Mouse (Mus musculus) c-Kit-positive CD71-negative TER-119-negative erythroid progenitor cells, embryonic 14.5 days (primary cell): Measurements from ENCODE around the gene Smarcb1.

Experiments
- DNase-seq: peaks from one replicate; pipeline ENCODE4 v3.0.0-alpha.2; 2013; ENCODE audit warnings: low read depth

Gene Smarcb1

GRCm38 (mm10) chr10:75932891-75933290 lies 11.5 kb upstream of the Smarcb1 start, which contains the start of gene Chchd10:
Chchd10 (plus strand) TSS chr10:75933130.
- DNase-seq: no peak

DNA sequence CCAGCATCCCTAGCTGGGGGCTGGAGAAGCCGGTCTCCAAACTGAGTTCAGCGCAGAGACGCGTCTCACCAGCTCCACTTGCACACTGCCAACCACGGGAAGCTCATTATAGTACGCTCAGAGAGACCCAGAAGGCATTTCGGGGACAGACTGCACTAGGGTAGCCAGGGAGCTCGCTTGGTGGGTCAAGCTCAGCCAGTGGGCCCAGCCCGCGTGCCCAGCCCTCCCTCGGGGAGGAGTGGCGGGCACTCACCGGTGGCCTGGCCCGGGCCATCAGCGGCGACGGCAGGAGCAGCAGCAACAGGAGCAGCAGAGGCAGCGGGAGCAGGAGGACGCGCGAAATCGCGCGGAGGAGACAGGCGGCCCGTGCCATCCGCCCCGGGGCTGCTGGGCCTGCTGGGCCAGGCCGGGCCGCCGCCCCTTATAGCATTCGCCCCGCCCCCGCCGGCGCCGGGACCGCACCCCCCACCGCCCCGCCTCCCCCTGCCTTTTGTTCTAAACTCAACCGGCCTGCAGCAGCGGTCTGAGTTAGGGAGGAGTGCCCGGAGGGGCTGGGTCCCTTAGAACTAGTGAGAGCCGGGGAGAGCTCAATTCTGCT lies 10.8 kb upstream of the Smarcb1 start:
- DNase-seq: no peak

DNA sequence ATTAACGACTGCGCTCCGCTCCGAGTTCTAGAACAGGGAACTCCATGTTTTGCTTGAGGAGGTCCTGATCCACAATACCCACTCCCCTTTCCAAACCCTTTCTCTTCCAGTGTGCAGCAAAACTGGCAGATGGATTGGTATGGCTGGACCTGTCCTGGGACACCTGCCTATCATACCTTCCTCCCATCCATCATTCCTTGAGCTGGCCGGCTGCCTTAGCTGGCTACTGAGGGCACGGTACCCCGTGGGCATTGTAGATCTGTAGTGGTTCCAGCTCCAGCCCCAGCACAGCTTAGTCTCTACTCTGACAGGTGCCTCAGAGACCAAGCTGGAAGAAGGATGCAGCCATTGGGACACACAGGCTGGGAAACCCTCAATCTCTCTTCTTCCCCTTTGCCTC lies 9.9 kb upstream of the Smarcb1 start:
- no peak for DNase-seq

DNA sequence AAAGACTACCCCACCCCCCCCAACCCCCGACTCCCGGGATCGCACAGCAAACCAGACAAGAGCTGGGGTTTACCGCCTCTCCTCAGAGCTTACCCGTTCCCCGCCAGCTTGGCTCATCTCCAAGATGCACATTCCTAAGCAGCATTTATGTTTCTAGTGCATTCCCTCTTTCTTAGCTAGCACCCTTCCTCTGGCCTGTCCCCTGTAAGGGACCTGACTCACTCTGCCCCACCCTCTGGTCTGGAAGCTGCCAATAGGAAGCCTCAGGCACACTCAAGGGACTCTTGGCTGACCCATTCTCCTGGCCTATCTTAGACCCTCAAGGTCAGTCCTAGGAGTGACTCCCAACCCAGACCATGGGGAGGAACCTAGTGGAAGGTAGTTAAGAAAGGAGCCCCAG lies 8.9 kb upstream of the Smarcb1 start:
- no peak for DNase-seq

DNA sequence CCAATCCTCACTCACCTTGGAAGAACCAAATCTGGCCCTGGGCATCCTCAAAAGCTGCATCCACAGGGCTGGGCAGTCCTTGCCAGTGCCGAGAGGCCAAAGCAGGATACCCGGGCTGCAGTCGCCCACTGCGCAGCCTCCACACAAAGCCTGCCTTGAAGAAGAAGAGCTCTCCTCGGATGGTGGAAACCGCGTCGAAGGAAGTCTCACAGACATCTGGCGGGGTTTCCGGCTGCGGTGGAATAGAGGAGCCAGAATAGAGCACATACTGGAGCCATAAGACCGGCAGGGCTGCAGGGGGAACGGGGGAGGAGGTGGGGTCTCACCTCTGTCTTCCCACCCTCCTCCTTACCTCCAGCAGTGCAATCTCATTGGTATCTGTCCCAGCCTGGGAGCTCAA lies 5.0 kb upstream of the Smarcb1 start:
- no peak for DNase-seq

DNA sequence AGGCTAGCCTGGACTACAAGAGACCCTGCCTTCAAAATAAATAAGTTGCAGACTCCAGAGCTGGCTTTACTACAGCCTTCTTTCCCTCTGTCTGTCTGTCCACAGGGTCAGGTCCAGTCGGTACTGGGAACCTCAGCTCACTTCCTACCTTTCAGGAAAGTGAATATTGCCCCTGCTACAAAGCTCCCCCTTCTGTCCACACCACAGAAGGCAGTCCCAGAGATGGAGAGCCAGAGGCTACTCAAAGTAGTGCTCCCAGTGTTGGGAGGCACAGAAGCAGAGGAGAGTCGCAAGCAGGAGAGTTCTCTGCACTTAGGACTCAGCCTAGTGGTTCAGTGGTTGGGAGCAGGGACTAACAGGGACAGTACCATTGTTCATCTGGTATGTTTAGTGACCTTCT lies 2.9 kb upstream of the Smarcb1 start:
- DNase-seq: no peak

GRCm38 (mm10) chr10:75921726-75922560 lies 526 bp upstream of the Smarcb1 start:
- DNase-seq: no peak

DNA sequence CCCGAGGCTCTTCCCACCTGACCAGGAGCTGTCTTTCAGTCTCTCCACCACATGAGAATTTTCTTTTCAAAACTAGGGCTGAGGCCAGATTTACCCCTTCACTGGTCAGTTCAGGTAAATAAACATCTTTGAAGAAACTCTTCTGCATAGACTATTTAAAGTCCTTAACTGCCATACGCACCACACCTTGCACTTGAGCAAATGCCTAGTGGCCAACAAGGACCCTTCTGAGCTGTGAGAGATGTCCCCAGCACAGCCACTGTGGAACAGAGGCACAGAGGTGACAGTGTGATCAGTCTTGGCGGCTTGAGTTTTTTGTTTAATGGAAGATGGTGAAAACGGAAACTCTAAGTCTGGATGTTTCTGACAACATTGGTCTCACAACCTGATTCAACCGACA lies 2.4 kb downstream of the Smarcb1 start:
- no peak for DNase-seq

DNA sequence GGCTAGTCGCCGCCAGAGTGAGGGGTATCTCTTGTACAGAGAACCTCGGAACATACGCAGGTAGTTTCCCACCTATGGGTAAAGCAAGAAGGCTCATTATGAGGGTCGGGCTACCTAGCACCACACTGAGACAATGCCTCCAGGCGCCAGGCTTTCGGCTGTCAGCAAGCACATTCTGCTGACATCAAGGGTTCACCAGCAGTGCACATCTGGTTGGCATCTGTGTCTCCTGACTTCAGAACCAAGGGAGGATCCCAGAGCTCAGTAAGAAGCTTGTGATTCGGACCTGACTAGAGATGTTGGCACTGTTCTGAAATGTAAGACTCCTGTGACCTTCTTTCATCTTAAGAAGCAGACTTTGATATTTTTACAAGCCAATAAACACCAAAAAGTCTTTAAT lies 4.6 kb downstream of the Smarcb1 start:
- DNase-seq: no peak

- DNase-seq: no peak
Measured at GRCm38 (mm10) chr10:75915557-75915956, 5.9 kb downstream of the Smarcb1 start.

DNA sequence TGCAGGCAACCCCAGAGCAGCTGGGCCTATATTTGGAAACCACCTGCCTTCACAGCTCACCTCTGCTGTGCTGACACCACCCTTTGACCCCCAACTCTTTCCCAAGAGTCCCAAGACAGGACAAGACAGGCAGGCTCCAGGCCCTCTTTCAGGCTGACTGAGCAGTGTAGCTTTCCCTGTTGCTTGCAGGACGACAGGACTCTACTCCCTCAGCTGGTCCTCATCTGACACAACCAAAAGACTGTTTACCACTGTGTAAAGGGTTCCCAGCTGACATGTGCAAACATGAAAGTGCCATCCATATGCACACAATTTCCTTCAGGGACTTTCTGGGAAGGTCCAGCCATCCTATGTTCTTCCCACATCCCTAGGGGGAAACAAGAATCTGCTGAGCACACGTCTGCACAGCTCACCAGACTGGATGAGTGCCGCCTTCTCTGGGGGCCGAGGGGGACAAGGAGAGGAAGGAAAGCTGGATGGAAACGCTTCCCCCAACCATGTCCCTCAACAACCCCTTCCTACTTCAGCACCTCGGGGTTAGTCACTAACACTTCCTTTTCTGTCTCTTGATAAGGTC lies 8.3 kb downstream of the Smarcb1 start:
- DNase-seq: no peak

GRCm38 (mm10) chr10:75910698-75911097 lies 10.7 kb downstream of the Smarcb1 start:
- DNase-seq: no peak

DNA sequence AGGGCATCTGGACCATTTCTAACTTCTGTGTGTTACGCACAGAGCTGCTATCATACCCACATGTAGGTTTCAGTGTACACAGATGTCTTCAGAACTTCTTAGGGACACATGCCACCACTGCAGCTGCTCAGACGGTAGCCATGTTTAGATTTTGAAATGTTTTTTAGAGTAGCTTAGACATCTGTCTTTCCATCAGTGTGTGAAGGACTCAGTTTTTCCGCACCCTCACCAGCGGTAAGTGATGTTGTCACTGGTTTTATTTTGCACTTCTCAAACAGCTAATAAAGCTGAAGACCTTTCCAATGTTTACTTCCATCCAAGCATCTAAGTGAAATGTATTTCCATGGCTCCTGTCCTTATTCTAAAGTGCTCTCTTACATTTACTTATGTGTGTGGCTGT lies 14.5 kb downstream of the Smarcb1 start:
- DNase-seq: no peak

GRCm38 (mm10) chr10:75904391-75904790 lies 17.0 kb downstream of the Smarcb1 start:
- no peak for DNase-seq

- DNase-seq: no peak
Measured at GRCm38 (mm10) chr10:75898846-75899245, 22.6 kb downstream of the Smarcb1 start.

DNA sequence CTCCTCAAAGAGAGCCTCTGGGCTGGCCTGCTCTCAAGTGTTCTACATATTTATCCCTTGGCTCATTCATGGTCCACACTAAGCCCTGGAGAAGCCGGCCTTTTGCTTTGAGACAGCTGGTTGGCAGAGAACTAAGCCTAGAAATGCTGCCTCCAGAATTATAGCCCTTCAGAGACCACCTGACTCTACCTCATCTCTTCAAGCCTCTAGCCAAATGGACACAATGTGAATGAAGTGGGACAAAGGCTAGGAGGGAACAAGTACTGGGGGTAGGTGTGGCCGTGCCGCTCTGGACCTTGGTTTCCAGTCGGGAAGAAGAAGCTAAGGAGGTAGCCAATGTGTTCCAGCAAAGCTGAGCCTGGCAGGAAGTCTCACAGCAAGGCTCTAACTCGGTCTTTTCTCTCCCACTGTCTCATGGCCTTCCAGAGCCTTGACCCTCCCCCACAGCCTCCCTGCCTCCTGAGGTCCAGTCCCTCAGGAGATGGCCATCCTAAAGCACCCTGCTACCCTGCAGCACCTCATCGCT lies 23.3 kb downstream of the Smarcb1 start:
- DNase-seq: no peak

DNA sequence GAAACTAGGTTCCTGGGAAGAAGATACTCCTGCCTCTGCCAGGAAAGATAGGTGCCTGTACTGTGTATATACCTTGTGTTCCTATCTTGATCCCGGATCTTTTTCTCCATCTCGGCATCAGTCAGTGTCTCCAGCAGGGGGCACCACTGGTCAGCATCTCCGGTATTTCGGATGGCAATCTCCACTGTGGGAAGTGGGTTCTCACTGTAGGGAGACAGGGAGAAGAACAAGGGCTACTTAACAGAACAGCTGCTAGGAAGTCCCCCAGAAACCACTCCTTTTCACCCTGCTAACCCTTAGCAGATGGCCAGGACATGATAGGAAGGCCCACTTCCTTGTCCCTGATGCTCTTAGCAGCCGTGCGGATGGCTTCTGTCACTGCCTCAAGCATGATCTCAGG lies 24.0 kb downstream of the Smarcb1 start:
- DNase-seq: peak; percentile 36

DNA sequence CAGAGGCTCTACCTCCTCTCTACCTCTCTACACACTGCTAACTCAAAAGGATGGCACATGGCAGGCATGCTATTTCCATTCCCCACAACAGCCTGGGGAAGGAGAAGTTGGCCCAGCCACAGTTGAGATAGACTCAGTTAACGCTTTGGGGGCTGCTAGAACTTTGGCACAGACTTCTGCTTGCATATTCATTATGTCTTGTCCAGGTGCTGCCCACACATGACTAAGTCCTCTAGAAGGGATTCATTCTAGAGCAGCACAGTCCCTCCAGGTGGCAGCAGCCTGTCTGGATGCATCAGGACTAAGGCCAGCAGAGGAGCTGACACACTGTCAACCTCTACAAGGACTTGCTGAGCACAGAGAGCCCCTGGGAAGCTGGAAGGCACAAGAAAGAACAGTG lies 25.2 kb downstream of the Smarcb1 start:
- DNase-seq: no peak

- DNase-seq: no peak
Measured at GRCm38 (mm10) chr10:75895730-75896129, 25.7 kb downstream of the Smarcb1 start.

DNA sequence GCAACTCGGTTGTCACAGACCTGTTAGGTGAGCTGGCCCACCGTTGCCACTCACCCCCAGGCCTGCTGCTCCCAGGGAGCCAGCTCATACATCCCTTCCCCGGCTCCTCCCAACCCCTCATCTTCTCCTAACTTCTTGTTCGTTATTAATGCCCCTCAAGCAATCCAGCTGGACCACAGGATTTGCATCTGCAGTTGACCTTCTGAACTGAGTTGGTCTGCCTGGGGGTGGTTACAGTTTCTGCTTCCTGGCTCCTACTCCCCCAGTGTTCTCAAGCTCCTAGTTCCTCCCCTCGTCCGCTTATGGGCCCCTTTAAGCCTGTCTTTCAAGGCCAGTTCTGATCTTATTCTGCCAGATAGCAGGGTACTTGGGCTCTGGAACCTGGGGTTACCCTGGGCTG lies 26.8 kb downstream of the Smarcb1 start:
- DNase-seq: no peak

- peak; percentile 96 for DNase-seq
Measured at GRCm38 (mm10) chr10:75893089-75893750, 28.2 kb downstream of the Smarcb1 start, which contains the start of gene Derl3. Derl3 (plus strand) TSS chr10:75893413.

DNA sequence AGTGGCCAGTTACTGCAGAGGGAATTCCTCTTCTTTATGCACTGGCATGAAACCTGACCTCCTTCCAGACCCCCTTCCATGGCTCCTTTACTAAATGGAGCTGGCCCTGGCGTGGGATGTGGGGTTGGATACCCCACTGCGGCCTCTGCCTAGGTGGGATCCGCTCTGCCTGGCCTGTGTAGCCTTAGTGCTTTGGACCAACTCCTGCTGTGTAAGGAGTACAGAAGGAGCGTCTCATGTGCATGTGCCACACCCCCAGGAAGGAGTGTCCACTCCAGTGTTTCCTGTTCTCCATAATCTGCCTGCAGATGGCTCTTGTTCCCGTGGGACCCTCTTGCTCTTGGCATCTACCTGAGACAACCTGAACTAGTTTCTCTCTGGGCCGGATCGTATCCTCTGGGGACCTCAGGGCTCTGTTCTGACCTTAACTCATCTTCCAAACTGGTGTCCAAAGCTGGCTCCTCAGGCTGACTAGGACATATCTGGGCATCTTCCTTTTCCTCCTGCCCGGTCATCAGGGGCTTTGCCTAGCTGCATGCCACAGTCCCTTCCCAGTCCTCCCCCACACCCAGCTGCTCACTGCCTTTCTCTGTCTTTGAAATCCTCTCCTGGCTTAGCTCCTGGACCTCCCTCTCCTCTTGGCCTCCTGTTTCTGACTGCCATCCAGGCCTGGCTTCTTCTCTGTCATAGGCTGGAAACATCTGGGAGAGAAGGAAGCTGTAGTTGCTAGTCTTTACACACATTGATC lies 31.8 kb downstream of the Smarcb1 start:
- no peak for DNase-seq
